Mouse (Mus musculus) stomach, embryonic 15.5 days (tissue): ENCODE results near the gene Pga5. TPM values are rescaled to one million over a fixed set of nuclear protein-coding genes. Genes with fewer than 3 reads are reported as not detected.

ENCODE experiments used
- polyA plus RNA-seq: library from polyadenylated mRNA; unstranded; fragments of >200 nt; fragmentation: Nextera tagmentation; extraction: Ambion mirVana; gene quantifications from 2 replicates; pipeline ENCODE4 v1.2.1, GENCODE M21; 2015

Gene Pga5
- polyA plus RNA-seq, 1 experiment from 2014 or later = 59.2 TPM

Other genes starting within 250 kb of the Pga5 start
- 0.57 and 0.91 TPM in 2 replicates for gene Lrrc10b, start 220.6 kb downstream of the Pga5 start, polyA plus RNA-seq
- 0.19 and 0.22 TPM in 2 replicates for gene Ppp1r32, start 195.1 kb downstream of the Pga5 start, polyA plus RNA-seq
- gene Cpsf7, start 152.8 kb downstream of the Pga5 start, polyA plus RNA-seq = 30.8 and 37.7 TPM in 2 replicates
- gene Sdhaf2, start 151.9 kb downstream of the Pga5 start, polyA plus RNA-seq = 52.4 and 55.3 TPM in 2 replicates
- 36.0 and 36.6 TPM in 2 replicates for gene Tmem216, start 121.8 kb downstream of the Pga5 start, polyA plus RNA-seq
- gene Cyb561a3, start 100.9 kb downstream of the Pga5 start, polyA plus RNA-seq = 18.9 and 19.6 TPM in 2 replicates
- gene Tmem138, start 100.7 kb downstream of the Pga5 start, polyA plus RNA-seq = 28.4 and 29.4 TPM in 2 replicates
- 301 and 305 TPM in 2 replicates for gene Ddb1, start 72.7 kb downstream of the Pga5 start, polyA plus RNA-seq
- gene Tkfc, start 72.4 kb downstream of the Pga5 start, polyA plus RNA-seq = 20.3 and 21.8 TPM in 2 replicates
- 2.3 and 3.2 TPM in 2 replicates for gene Vwce, start 43.9 kb downstream of the Pga5 start, polyA plus RNA-seq
- gene Vps37c, start 10.7 kb upstream of the Pga5 start, polyA plus RNA-seq = 34.0 and 40.2 TPM in 2 replicates
- gene Cd5, start 60.9 kb upstream of the Pga5 start, polyA plus RNA-seq = 0.85 and 1.9 TPM in 2 replicates
- 0.48 and 1.0 TPM in 2 replicates for gene Cd6, start 152.0 kb upstream of the Pga5 start, polyA plus RNA-seq
- gene Slc15a3, start 161.7 kb upstream of the Pga5 start, polyA plus RNA-seq = 0.45 and 0.49 TPM in 2 replicates
- 59.9 and 65.6 TPM in 2 replicates for gene Tmem132a, start 191.9 kb upstream of the Pga5 start, polyA plus RNA-seq
- gene Tmem109, start 203.9 kb upstream of the Pga5 start, polyA plus RNA-seq = 112 and 118 TPM in 2 replicates
- 37.9 and 42.6 TPM in 2 replicates for gene Prpf19, start 217.2 kb upstream of the Pga5 start, polyA plus RNA-seq
- not detected in 2 replicates for gene Zp1, start 242.6 kb upstream of the Pga5 start, polyA plus RNA-seq